Mouse (Mus musculus) embryonic facial prominence, embryonic 14.5 days (tissue): ENCODE data around the gene Coro1b. TPM values are rescaled to one million over a fixed set of nuclear protein-coding genes. Genes with fewer than 3 reads are reported as not detected.

Experiments
- ATAC-seq: fragments of 200-750 bp; cut with Nextera tagmentation; 2 replicates; pipeline ENCODE4 v1.8.0; 2017; ENCODE audit warnings: low read depth, moderate number of reproducible peaks, moderate TSS enrichment
- DNase-seq: peaks from one replicate; pipeline ENCODE4 v3.0.0-alpha.2; 2015; ENCODE audit warnings: low spot score
- H3K27ac ChIP-seq: fragments of 300-500 bp; sonication (generic); replicated peaks from 2 replicates; pipeline ENCODE4 v1.5.1; 2014; ENCODE audit warnings: low read depth, mild to moderate bottlenecking, low read length, moderate library complexity
- H3K27me3 ChIP-seq: fragments of 300-500 bp; sonication (generic); replicated peaks from 2 replicates; pipeline ENCODE4 v1.6.1; 2014; ENCODE audit warnings: low read length; ENCODE audit not compliant: control insufficient read depth, insufficient read depth
- H3K36me3 ChIP-seq: fragments of 300-500 bp; sonication (generic); 2 replicates; pipeline ENCODE4 v1.6.1; 2014; ENCODE audit warnings: low read length, mixed read lengths; ENCODE audit not compliant: control insufficient read depth, insufficient read depth
- H3K4me1 ChIP-seq: fragments of 300-500 bp; sonication (generic); 2 replicates; pipeline ENCODE4 v1.6.1; 2014; ENCODE audit warnings: antibody characterized with exemption, low read length; ENCODE audit not compliant: control insufficient read depth, insufficient read depth
- H3K4me2 ChIP-seq: fragments of 300-500 bp; sonication (generic); 2 replicates; pipeline ENCODE4 v1.6.1; 2014; ENCODE audit warnings: low read depth, mild to moderate bottlenecking, low read length, moderate library complexity, mixed read lengths
- H3K4me3 ChIP-seq: fragments of 300-500 bp; sonication (generic); 2 replicates; pipeline ENCODE4 v1.5.1; 2014; ENCODE audit warnings: low read depth, mild to moderate bottlenecking, low read length
- H3K9ac ChIP-seq: fragments of 300-500 bp; sonication (generic); 2 replicates; pipeline ENCODE4 v1.6.1; 2014; ENCODE audit warnings: low read depth, mild to moderate bottlenecking, low read length, moderate library complexity, mixed read lengths
- H3K9me3 ChIP-seq: fragments of 300-500 bp; sonication (generic); 2 replicates; pipeline ENCODE4 v1.6.1; 2016; ENCODE audit warnings: low read length; ENCODE audit not compliant: control insufficient read depth
- WGBS: fragments of 180-500 bp; shearing (Covaris S2); extraction: QIAGEN DNeasy Blood & Tissue Kit; methylation state at CpG from one replicate; pipeline ENCODE4 v1.1.7; 2014; 5-methylcytosine and 5-hydroxymethylcytosine counted together
- polyA plus RNA-seq: library from polyadenylated mRNA; unstranded; fragments of >200 nt; fragmentation: Nextera tagmentation; extraction: Ambion mirVana; gene quantifications from 2 replicates; pipeline ENCODE4 v1.2.1, GENCODE M21; 2014

Gene Coro1b
- polyA plus RNA-seq, 1 experiment from 2014 or later, result 139 TPM

- DNase-seq, result no peak
- Histone ChIP-seq H3K9me3 (no peaks in the 10 kb centered on the region), H3K9ac (no peak overlapping the region), H3K27me3 (no peaks in the 10 kb centered on the region), H3K4me1 (peaks cover 11% of the 10 kb centered on the region), H3K4me3 (no peak overlapping the region), H3K27ac (no peak overlapping the region), H3K4me2 (no peak overlapping the region), H3K36me3 (peaks cover 19% of the 10 kb centered on the region)
- 72% methylated on average over 2 of the region's 2 CpGs for WGBS
- ATAC-seq, result no peak
Measured at GRCm38 (mm10) chr19:4164721-4165120, 16.3 kb downstream of the Coro1b start.

DNA sequence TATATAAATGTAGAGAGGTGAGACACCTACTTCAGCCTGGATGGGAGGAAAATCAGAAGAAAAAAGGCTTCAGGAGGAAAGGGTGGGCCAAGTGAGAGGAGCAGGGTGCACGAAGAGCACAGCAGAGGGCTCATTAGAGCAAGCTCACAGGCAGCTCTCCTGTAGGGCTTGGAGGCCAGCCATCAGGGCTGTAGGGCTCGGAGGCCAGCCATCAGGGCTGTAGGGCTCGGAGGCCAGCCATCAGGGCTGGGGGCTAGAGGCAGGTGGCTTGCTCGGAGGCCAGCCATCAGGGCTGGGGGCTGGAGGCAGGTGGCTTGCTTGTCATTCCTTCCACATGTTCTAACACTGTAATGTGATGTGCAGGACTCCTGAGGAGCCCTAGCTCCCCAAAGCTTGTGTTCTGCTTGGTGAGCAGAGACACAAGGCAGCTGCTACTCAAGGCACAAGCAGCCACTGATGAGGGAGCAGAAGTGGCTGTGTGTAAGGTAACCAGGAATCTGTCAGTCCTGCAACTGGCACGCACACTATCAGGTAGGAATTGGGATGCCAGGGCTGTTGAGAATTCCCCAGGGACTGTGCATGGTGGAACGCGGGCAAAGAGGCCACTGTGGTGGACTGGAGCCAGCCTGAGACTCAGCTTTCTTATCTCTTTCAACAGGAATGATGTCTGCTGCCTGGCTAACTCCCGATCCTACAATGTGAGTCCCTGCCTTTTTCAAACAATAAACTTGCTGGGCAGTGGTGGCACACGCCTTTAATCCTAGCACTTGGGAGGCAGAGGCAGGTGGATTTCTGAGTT lies 18.5 kb downstream of the Coro1b start:
- Histone ChIP-seq H3K4me3 (no peak overlapping the region), H3K27ac (no peak overlapping the region), H3K9ac (no peak overlapping the region), H3K4me2 (no peak overlapping the region), H3K9me3 (no peaks in the 10 kb centered on the region), H3K36me3 (peaks cover under 1% of the 10 kb centered on the region; the same call in 1 of the 2 replicates), H3K4me1 (peaks cover 20% of the 10 kb centered on the region), H3K27me3 (no peaks in the 10 kb centered on the region)
- ATAC-seq (no peak), DNase-seq (no peak)
- WGBS, result 78% methylated on average over 8 of the region's 9 CpGs

- Histone ChIP-seq H3K9ac (peak overlapping the region; percentile 87), H3K4me3 (peak overlapping the region; percentile 55), H3K9me3 (no peaks in the 10 kb centered on the region), H3K4me2 (peak overlapping the region; percentile 96), H3K4me1 (peaks cover 11% of the 10 kb centered on the region), H3K27me3 (no peaks in the 10 kb centered on the region), H3K36me3 (no peaks in the 10 kb centered on the region), H3K27ac (peak overlapping the region; percentile 90)
- under 1% methylated on average over 41 of the region's 43 CpGs for WGBS
- peak; percentile 99 for DNase-seq
- ATAC-seq, result peak; percentile 96
Measured at GRCm38 (mm10) chr19:4169378-4169784, 21.0 kb downstream of the Coro1b start.

DNA sequence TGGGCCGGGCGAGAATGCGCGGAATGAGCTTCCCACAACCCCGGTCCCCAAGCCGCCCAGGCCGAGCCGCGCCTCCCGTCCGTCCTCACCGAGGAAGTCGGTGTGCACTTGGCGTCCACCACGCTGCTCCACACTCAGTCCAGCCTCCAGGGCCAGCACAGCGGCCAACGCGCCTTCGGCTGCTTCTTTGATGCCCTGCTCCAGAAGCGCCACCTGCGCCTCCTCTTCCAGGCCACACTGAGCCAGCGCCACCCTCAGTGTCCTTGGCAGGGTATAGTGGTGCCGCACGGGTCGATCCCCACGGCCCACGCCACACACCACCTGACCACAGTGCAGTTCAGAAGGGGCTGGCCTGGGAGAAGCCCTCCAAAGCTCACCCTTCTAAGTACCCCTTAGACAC lies 21.4 kb downstream of the Coro1b start:
- H3K4me1 ChIP-seq, result peaks cover 11% of the 10 kb centered on the region
- H3K27ac ChIP-seq, result peak overlapping the region; percentile 90
- no peaks in the 10 kb centered on the region for H3K9me3 ChIP-seq
- H3K36me3 ChIP-seq, result no peaks in the 10 kb centered on the region
- peak; percentile 34 for ATAC-seq
- WGBS, result 7% methylated on average over 18 of the region's 27 CpGs
- DNase-seq, result no peak
- no peaks in the 10 kb centered on the region for H3K27me3 ChIP-seq
- H3K4me3 ChIP-seq, result peak overlapping the region; percentile 55
- H3K4me2 ChIP-seq, result peak overlapping the region; percentile 96
- peak overlapping the region; percentile 87 for H3K9ac ChIP-seq

DNA sequence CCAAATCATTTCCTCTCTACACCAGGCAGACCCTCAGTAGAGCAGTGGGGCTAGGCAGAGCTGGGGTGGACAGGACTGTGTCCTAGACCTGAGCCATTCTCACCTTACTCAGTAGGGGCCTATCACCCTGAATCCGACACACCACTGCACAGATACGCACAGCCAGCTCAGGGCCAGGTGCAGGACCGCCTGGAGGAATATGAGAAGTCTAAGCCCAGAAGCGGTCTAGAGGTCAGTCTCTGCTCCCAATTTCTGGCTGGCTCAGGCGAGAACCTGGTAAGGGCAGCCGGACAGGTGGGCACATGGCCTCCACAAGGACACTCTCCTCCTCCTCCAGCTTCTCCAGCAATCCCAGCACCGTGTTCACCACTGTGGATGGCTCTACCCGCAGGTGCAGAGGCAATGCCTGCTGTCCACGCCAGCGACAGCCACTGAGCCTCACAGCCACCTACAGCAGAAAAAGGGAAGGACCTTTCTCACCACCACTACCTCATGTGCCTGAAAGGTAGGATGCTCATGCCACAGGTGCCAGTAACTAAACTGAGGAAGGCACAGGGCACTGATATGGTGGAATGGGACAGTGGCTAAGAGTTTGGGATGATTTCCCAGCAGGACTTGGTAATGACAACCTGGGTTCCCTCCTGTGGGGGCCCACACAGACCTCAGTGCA lies 22.4 kb downstream of the Coro1b start:
- no peak for ATAC-seq
- H3K27me3 ChIP-seq, result no peaks in the 10 kb centered on the region
- no peak overlapping the region for H3K4me3 ChIP-seq
- no peak overlapping the region for H3K4me2 ChIP-seq
- 90% methylated on average over 9 of the region's 10 CpGs for WGBS
- no peak overlapping the region for H3K9ac ChIP-seq
- no peaks in the 10 kb centered on the region for H3K36me3 ChIP-seq
- DNase-seq, result no peak
- no peak overlapping the region for H3K27ac ChIP-seq
- peaks cover 16% of the 10 kb centered on the region for H3K4me1 ChIP-seq
- H3K9me3 ChIP-seq, result no peaks in the 10 kb centered on the region

DNA sequence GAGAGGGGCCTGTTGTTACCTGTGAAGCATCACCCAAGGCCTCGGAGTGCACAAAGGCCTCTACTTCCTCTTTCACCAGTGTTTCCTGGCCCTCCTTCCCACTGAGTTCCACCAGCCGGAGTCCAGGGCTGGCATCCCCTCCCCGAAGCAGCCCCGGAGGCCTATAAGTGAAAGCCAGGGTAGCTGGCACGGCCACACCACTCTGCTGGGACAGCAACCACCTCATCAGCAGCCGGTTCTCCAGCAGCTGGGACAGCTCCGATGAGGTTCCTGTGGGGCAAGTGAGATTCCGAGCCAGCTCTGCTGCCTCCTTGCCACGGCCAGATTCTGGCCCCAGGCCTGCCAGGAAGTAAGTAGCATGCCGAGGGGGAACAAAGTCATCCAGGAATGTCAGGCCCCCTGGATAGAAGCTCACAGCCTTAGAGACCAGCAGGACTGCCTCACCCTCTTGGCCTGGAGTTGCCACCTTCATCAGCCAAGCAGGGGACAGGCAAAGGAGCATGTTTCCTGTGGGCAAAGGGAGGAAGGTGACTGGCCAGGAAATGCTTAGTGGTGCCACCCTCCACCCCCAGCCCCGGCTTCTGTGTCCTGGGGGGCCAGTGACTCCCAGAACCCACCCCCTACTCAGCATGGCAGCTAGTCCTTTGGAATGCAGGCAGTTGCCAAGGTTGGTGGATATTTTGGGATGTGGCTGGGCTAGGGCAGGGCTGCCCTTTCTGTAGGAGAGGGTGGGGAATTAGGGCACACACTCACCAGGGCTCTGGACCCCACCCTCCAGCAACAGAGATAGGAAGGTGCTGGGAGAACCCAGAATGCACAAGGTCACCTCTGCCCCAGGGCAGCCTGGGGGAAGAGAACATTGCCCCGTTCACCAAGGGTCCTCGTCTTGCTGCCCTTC lies 23.2 kb downstream of the Coro1b start:
- 44% methylated on average over 12 of the region's 13 CpGs for WGBS
- no peak overlapping the region for H3K4me3 ChIP-seq
- DNase-seq, result no peak
- H3K4me1 ChIP-seq, result peaks cover 16% of the 10 kb centered on the region
- no peaks in the 10 kb centered on the region for H3K9me3 ChIP-seq
- H3K9ac ChIP-seq, result 0 out of 2 replicates have a peak overlapping the region, but pooled peaks have one; percentile 15
- no peak overlapping the region; the same call in 1 of the 2 replicates for H3K27ac ChIP-seq
- ATAC-seq, result no peak
- no peaks in the 10 kb centered on the region for H3K27me3 ChIP-seq
- H3K4me2 ChIP-seq, result no peak overlapping the region
- no peaks in the 10 kb centered on the region for H3K36me3 ChIP-seq

DNA sequence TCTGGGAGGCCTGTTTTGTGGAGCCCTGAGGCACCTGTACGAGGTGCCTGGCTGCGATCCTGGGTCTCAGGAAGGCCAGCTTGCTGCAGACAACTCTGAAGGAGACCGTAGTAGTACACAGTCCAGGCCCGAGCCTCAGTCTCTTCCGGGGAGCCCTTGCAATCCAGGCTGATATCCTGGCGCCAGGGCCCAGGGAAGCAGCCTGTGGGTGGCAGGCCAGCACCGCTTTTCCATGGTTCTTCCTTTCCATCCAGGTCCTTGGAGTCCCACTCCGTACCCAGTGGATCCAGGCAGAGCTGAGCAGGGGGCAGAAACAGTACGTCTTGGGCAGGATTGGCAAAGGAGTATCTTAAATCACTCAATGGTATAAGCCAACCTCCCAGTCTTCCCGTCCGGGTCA lies 24.5 kb downstream of the Coro1b start:
- WGBS, result 56% methylated on average over 7 of the region's 11 CpGs
- Histone ChIP-seq H3K27me3 (no peaks in the 10 kb centered on the region), H3K36me3 (no peaks in the 10 kb centered on the region), H3K9me3 (no peaks in the 10 kb centered on the region), H3K4me2 (no peak overlapping the region), H3K27ac (no peak overlapping the region), H3K4me3 (no peak overlapping the region), H3K4me1 (peaks cover 16% of the 10 kb centered on the region), H3K9ac (peak overlapping the region; percentile 25; the same call in 1 of the 2 replicates)
- DNase-seq, result no peak
- ATAC-seq, result no peak

GRCm38 (mm10) chr19:4175368-4175947 lies 27.0 kb downstream of the Coro1b start, which contains the start of gene Carns1:
Carns1 (minus strand) TSS chr19:4175479.
- H3K36me3 ChIP-seq, result no peaks in the 10 kb centered on the region
- H3K4me3 ChIP-seq, result no peak within 1 kb of the TSS
- H3K4me1 ChIP-seq, result peaks cover 8% of the 10 kb centered on the region; the same call in 1 of the 2 replicates
- peak within 1 kb of the TSS; percentile 42 for H3K4me2 ChIP-seq
- WGBS, result 3% methylated on average over 10 of the region's 11 CpGs
- no peaks in the 10 kb centered on the region for H3K9me3 ChIP-seq
- DNase-seq, result peak; percentile 53
- ATAC-seq, result peak; percentile 69
- H3K9ac ChIP-seq, result peak within 1 kb of the TSS; percentile 5; the same call in 1 of the 2 replicates
- no peak within 1 kb of the TSS for H3K27ac ChIP-seq
- no peaks in the 10 kb centered on the region for H3K27me3 ChIP-seq
